Comparison of ENCODE assay signal across 17 mouse cellular contexts in genomic region chr5:75410240-75411186, GRCm38 (mm10).
DNase-seq lines count a peak whose midpoint lies in the region; ATAC-seq lines count a peak whose summit lies in the region.
"Had no signal": no experiment of that assay in that cellular context is flagged by ENCODE, and none has a peak within 500 bp of the region (broad histone marks: within the 10 kb centered on the region; RNA-seq: fewer than 3 reads in every experiment).

No protein-coding gene starts in this region.

- peaks cover 6% of the 10 kb centered on the region; the same call in 1 of the 2 replicates for H3K27me3 ChIP-seq in forebrain, embryonic 15.5 days
- no peaks in the 10 kb centered on the region for H3K27me3 ChIP-seq in forebrain, embryonic 12.5 days
- no peaks in the 10 kb centered on the region for H3K27me3 ChIP-seq in neural tube, embryonic 14.5 days (ENCODE audit: control insufficient read depth, insufficient read depth, low read length)
- H3K27me3 ChIP-seq: embryonic facial prominence, embryonic 13.5 days; heart, embryonic 12.5 days; liver, embryonic 12.5 days had no signal

- peak overlapping the region; percentile 20; the same call in 1 of the 2 replicates for H3K4me3 ChIP-seq in forebrain, embryonic 15.5 days
- no peak overlapping the region for H3K4me3 ChIP-seq in forebrain, embryonic 12.5 days (replicated peaks)
- H3K4me3 ChIP-seq in neural tube, embryonic 14.5 days (ENCODE audit: low read depth, low read length) = no peak overlapping the region
- H3K4me3 ChIP-seq: embryonic facial prominence, embryonic 13.5 days; heart, embryonic 12.5 days; liver, embryonic 12.5 days had no signal

- H3K36me3 ChIP-seq in forebrain, embryonic 15.5 days = no peaks in the 10 kb centered on the region
- H3K36me3 ChIP-seq in forebrain, embryonic 12.5 days (replicated peaks) = no peaks in the 10 kb centered on the region
- no peaks in the 10 kb centered on the region for H3K36me3 ChIP-seq in neural tube, embryonic 14.5 days (ENCODE audit: control insufficient read depth, insufficient read depth, low read length)
- H3K36me3 ChIP-seq: embryonic facial prominence, embryonic 13.5 days; heart, embryonic 12.5 days; liver, embryonic 12.5 days had no signal

- WGBS in forebrain, embryonic 15.5 days = 44% methylated on average over 24 of the region's 24 CpGs
- 78% methylated on average over 24 of the region's 24 CpGs for WGBS in forebrain, embryonic 12.5 days
- WGBS in neural tube, embryonic 14.5 days = 41% methylated on average over 24 of the region's 24 CpGs

- peak; percentile 95 for ATAC-seq in forebrain, embryonic 15.5 days (replicated peaks)
- ATAC-seq in forebrain, embryonic 12.5 days (ENCODE audit: low FRiP score) = no peak
- no peak for ATAC-seq in neural tube, embryonic 14.5 days (ENCODE audit: low read depth)
- ATAC-seq: liver, embryonic 12.5 days had no signal

- intact Hi-C loops in left cerebral cortex, postnatal 25 days (cut with DNase I) = no loop called here

- H3K9ac ChIP-seq in forebrain, embryonic 15.5 days (replicated peaks) = peak overlapping the region; percentile 24
- H3K9ac ChIP-seq in forebrain, embryonic 12.5 days = no peak overlapping the region
- H3K9ac ChIP-seq in neural tube, embryonic 14.5 days (replicated peaks; ENCODE audit: low read depth, low read length) = no peak overlapping the region; the same call in 1 of the 2 replicates
- H3K9ac ChIP-seq: embryonic facial prominence, embryonic 13.5 days; heart, embryonic 12.5 days; liver, embryonic 12.5 days had no signal

- peaks cover 27% of the 10 kb centered on the region for H3K4me1 ChIP-seq in forebrain, embryonic 15.5 days
- H3K4me1 ChIP-seq in forebrain, embryonic 12.5 days = peaks cover 12% of the 10 kb centered on the region
- H3K4me1 ChIP-seq in neural tube, embryonic 14.5 days (ENCODE audit: control insufficient read depth, insufficient read depth, low read length) = no peaks in the 10 kb centered on the region
- H3K4me1 ChIP-seq: heart, embryonic 12.5 days; liver, embryonic 12.5 days had no signal

- peak overlapping the region; percentile 34; the same call in 1 of the 2 replicates for H3K27ac ChIP-seq in forebrain, embryonic 15.5 days (replicated peaks)
- H3K27ac ChIP-seq in forebrain, embryonic 12.5 days = no peak overlapping the region
- peak overlapping the region; percentile 40 for H3K27ac ChIP-seq in neural tube, embryonic 14.5 days (ENCODE audit: low read depth, low read length)
- H3K27ac ChIP-seq: embryonic facial prominence, embryonic 13.5 days; liver, embryonic 12.5 days had no signal

- H3K4me2 ChIP-seq in forebrain, embryonic 15.5 days (replicated peaks) = peak overlapping the region; percentile 28
- H3K4me2 ChIP-seq in forebrain, embryonic 12.5 days = no peak overlapping the region
- H3K4me2 ChIP-seq in neural tube, embryonic 14.5 days (ENCODE audit: low read depth, low read length) = peak overlapping the region; percentile 24; the same call in 1 of the 2 replicates
- H3K4me2 ChIP-seq: embryonic facial prominence, embryonic 13.5 days; heart, embryonic 12.5 days; liver, embryonic 12.5 days had no signal

- DNase-seq in left cerebral cortex, postnatal 25 days (ENCODE audit: low spot score in 2 of 2) = peak; percentile 23 to 24
- DNase-seq in left cerebral cortex, adult 11 months (ENCODE audit: low spot score) = no peak
- DNase-seq in right cerebral cortex, postnatal 10 days (ENCODE audit: low spot score in 2 of 2) = peak; percentile 64
- DNase-seq in right cerebral cortex, postnatal 36 days (ENCODE audit: low spot score in 2 of 2) = no peak
- DNase-seq in T-cell, adult 2 months (ENCODE audit: low spot score) = no peak
- DNase-seq: adrenal gland, adult 8-10 months; B cell, adult 2 months; cerebellum, postnatal 36 days; gastrocnemius, postnatal 36 days; kidney, adult 11 months; kidney, postnatal 14 days had no signal

- no peaks in the 10 kb centered on the region for H3K9me3 ChIP-seq in forebrain, embryonic 15.5 days
- H3K9me3 ChIP-seq in forebrain, embryonic 12.5 days = no peaks in the 10 kb centered on the region
- H3K9me3 ChIP-seq in neural tube, embryonic 14.5 days (ENCODE audit: control insufficient read depth, low read length) = no peaks in the 10 kb centered on the region
- H3K9me3 ChIP-seq: heart, embryonic 12.5 days; liver, embryonic 12.5 days had no signal

Comparison
In these comparisons a context has a peak if more than half of its experiments do, and no peak if none do; other contexts are left out.
1. DNase-seq: peak in left cerebral cortex, postnatal 25 days (2 of 2) and right cerebral cortex, postnatal 10 days (2 of 2); none in left cerebral cortex, adult 11 months (single experiment), right cerebral cortex, postnatal 36 days (0 of 2) and T-cell, adult 2 months (single experiment).